Comparison of ENCODE assay signal across 9 mouse cellular contexts in genomic region chr15:83070942-83071341, GRCm38 (mm10). TPM values are rescaled to one million over a fixed set of nuclear protein-coding genes. Genes with fewer than 3 reads are reported as not detected.
DNase-seq lines count a peak whose midpoint lies in the region; ATAC-seq lines count a peak whose summit lies in the region.
"Had no signal": no experiment of that assay in that cellular context is flagged by ENCODE, and none has a peak within 500 bp of the region (broad histone marks: within the 10 kb centered on the region; RNA-seq: fewer than 3 reads in every experiment).

No protein-coding gene starts in this region.

- no peaks in the 10 kb centered on the region for H3K9me3 ChIP-seq in limb, embryonic 15.5 days

- intact Hi-C loops in gastrocnemius, postnatal 14 days (cut with DNase I; ENCODE audit: low total_unique reads): no loop called here
- intact Hi-C loops in heart, postnatal 14 days (cut with DNase I): no loop called here
- intact Hi-C loops in gastrocnemius, postnatal 36 days (cut with DNase I): no loop called here

- 29% methylated on average over 3 of the region's 3 CpGs for WGBS in limb, embryonic 15.5 days

- no peak overlapping the region for H3K9ac ChIP-seq in limb, embryonic 15.5 days

- no peak overlapping the region for H3K4me2 ChIP-seq in limb, embryonic 15.5 days

- H3K36me3 ChIP-seq in limb, embryonic 15.5 days: no peaks in the 10 kb centered on the region

- H3K27ac ChIP-seq in limb, embryonic 15.5 days: peak overlapping the region; percentile 33; the same call in 1 of the 2 replicates

- DNase-seq in gastrocnemius, postnatal 14 days: peak; percentile 35
- DNase-seq in gastrocnemius, postnatal 10 days: no peak
- DNase-seq in NIH3T3 (ENCODE audit: low read depth): peak; percentile 84
- DNase-seq in heart, postnatal 14 days: peak; percentile 42 to 74
- no peak for DNase-seq in right cerebral cortex, adult 2 months (ENCODE audit: low spot score in 2 of 2)
- no peak for DNase-seq in thymus, postnatal 10 days (ENCODE audit: low spot score in 2 of 2)
- no peak for DNase-seq in gastrocnemius, postnatal 36 days
- DNase-seq: layer of hippocampus, postnatal 36 days had no signal

- peaks cover 8% of the 10 kb centered on the region for H3K4me1 ChIP-seq in limb, embryonic 15.5 days

- H3K27me3 ChIP-seq in limb, embryonic 15.5 days: no peaks in the 10 kb centered on the region

- no peak; the same call in 1 of the 2 replicates for ATAC-seq in limb, embryonic 15.5 days (ENCODE audit: insufficient number of reproducible peaks, low FRiP score, low TSS enrichment, low read depth)

- no peak overlapping the region for H3K4me3 ChIP-seq in limb, embryonic 15.5 days

RNA-seq across cellular contexts. Expression of gene Serhl, which starts 18.4 kb away (rescaled TPM):
- total RNA-seq in gastrocnemius, postnatal 14 days (2021): 10 to 100 TPM; 31.9 to 32.5 TPM
- 10 to 100 TPM; 34.8 to 35.4 TPM for total RNA-seq in gastrocnemius, postnatal 10 days (2021)
- 10 to 100 TPM; 48.1 to 49.4 TPM for total RNA-seq in heart, postnatal 14 days (2021)
- 66.0 and 68.8 TPM in 2 replicates for polyA plus RNA-seq in limb, embryonic 15.5 days (2015; fragmentation: Nextera tagmentation; extraction: Ambion mirVana)
- total RNA-seq in gastrocnemius, postnatal 36 days (2021): 10 to 100 TPM; 25.8 to 27.5 TPM

RNA-seq across cellular contexts. Expression of gene Nfam1, which starts 37.8 kb away (rescaled TPM):
- total RNA-seq in gastrocnemius, postnatal 14 days (2021): 1 to 10 TPM; 1.0 to 1.4 TPM
- total RNA-seq in gastrocnemius, postnatal 10 days (2021): 1 to 10 TPM; 1.4 to 3.0 TPM
- 1 to 10 TPM; 2.2 to 2.4 TPM for total RNA-seq in heart, postnatal 14 days (2021)
- 4.7 and 5.2 TPM in 2 replicates for polyA plus RNA-seq in limb, embryonic 15.5 days (2015; fragmentation: Nextera tagmentation; extraction: Ambion mirVana)
- 1 to 10 TPM in 1 of 2 experiments, under 1 TPM in 1; 0.28 to 1.0 TPM for total RNA-seq in gastrocnemius, postnatal 36 days (2021)

RNA-seq across cellular contexts. Expression of gene Rrp7a, which starts 51.7 kb away (rescaled TPM):
- 10 to 100 TPM; 40.2 to 41.2 TPM for total RNA-seq in gastrocnemius, postnatal 14 days (2021)
- 10 to 100 TPM; 41.0 to 44.3 TPM for total RNA-seq in gastrocnemius, postnatal 10 days (2021)
- 10 to 100 TPM; 38.6 to 44.8 TPM for total RNA-seq in heart, postnatal 14 days (2021)
- 66.9 and 67.3 TPM in 2 replicates for polyA plus RNA-seq in limb, embryonic 15.5 days (2015; fragmentation: Nextera tagmentation; extraction: Ambion mirVana)
- total RNA-seq in gastrocnemius, postnatal 36 days (2021): 10 to 100 TPM; 33.6 to 40.4 TPM

Comparison
In these comparisons a context has a peak if more than half of its experiments do, and no peak if none do; other contexts are left out.
1. DNase-seq: peak in gastrocnemius, postnatal 14 days (single experiment), NIH3T3 (single experiment) and heart, postnatal 14 days (2 of 2); none in gastrocnemius, postnatal 10 days (single experiment), right cerebral cortex, adult 2 months (0 of 2), thymus, postnatal 10 days (0 of 2) and gastrocnemius, postnatal 36 days (0 of 2).